Mouse (Mus musculus) left cerebral cortex, adult 8-10 months (tissue): Measurements from ENCODE around the gene Tsen15. TPM values are rescaled to one million over a fixed set of nuclear protein-coding genes. Genes with fewer than 3 reads are reported as not detected.

ENCODE experiments used
- DNase-seq, 2 experiments: peaks; one replicate each; pipeline ENCODE4 v3.0.0; 2022; ENCODE audit warnings: low spot score in 2 of 2
- total RNA-seq, 4 experiments: library from RNA; stranded (reverse); gene quantifications; 2 replicates each; pipeline ENCODE4 v1.2.4; 2022

Gene Tsen15
- 10 to 100 TPM; 31.9 to 36.0 (median 34.4) TPM for total RNA-seq

GRCm38 (mm10) chr1:152386188-152386835 lies at the start of gene Tsen15:
Gene Tsen15 (minus strand): TSS chr1:152386688.
- DNase-seq: peak; percentile 76 to 79

DNA sequence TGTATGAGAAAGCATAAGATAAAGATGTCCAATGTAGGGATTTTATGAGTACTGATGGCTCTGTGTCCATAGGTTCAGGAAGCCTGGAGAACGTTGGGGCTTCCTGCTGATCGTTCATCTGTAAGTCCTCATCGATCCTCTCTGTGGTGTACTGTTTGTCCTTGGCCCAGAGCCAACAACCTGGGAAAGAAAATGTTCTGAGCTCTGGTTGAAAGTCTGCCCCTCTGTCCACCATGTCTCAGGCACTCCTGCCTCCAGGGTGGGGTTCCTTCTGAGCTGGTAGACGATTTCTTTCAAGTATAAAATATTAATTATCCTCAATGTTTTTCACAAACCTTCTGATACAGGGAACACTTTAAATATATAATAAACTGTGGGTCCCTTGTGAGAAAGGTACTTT lies 47.7 kb upstream of the Tsen15 start:
- no peak for DNase-seq

DNA sequence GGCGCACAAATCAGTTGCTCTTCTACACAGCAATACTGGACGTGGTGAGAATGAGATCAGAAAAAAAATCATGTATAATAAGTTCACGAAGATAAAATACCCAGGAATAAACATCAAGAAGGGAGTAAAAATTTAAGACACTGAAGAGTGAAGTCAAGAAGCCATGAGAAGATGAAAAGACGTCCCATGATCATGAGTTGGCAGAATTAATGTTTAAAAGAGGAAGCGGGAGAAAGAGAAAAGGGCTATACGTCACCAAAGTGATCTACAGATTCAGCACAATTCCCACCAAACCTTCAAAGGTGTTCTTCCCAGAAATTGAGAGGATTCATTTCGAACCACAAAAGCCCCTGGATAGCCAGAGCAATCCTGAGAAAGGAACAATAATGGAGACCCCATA lies 43.3 kb upstream of the Tsen15 start:
- no peak for DNase-seq

GRCm38 (mm10) chr1:152427912-152428581 lies 41.6 kb upstream of the Tsen15 start:
- DNase-seq: no peak

- DNase-seq: no peak
Measured at GRCm38 (mm10) chr1:152423052-152423451, 36.6 kb upstream of the Tsen15 start.

- no peak for DNase-seq
Measured at GRCm38 (mm10) chr1:152422295-152422694, 35.8 kb upstream of the Tsen15 start.

GRCm38 (mm10) chr1:152417602-152418001 lies 31.1 kb upstream of the Tsen15 start:
- DNase-seq: no peak

DNA sequence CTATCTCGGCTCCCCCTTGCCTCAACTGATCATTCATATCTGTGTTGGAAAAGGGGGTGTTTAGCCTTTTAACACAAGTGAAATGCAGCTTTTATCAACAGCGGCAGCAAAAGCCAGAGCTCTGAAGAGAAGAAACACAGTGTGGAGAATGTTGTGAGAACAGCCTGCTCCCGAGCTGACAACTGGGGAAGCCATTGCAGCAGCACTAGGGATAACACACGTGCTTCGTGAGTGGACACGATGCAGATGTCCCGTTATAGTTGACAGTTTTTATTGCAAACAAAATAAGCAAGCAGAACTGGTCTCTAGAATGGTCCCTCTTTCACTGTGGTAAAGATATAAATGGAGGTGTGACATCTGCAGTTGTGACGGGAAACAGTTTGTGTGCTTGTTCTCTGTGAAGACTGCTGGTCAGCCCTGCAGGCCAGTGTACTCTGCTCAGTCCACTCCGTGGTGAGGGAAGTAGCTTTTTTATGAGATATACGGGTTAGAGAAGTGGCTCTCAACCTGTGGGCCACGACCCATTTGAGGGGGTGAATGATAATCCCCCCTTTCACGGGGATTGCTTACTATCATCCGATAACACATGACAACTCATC lies 29.9 kb upstream of the Tsen15 start:
- no peak for DNase-seq

DNA sequence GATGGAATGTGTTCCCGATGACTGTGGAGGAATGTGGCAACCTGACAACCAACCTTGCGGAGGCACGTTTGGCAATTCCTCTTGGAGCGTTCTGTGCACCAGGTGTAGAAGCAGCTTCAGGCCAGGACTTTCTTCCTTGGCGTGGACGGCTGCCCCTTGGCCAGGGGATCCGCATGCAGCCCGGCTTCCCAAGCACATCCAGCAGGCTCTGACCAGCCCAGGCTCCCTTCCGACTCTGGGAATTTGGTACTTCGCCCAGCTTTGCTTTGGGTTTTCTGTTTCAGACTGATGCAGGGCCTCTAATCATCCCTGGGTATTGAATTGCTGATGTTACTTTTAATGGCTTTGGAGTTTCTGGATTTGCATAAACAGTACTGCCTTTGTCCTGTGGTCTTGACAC lies 28.0 kb upstream of the Tsen15 start:
- peak in 1 of 2 experiments; percentile 26 for DNase-seq

DNA sequence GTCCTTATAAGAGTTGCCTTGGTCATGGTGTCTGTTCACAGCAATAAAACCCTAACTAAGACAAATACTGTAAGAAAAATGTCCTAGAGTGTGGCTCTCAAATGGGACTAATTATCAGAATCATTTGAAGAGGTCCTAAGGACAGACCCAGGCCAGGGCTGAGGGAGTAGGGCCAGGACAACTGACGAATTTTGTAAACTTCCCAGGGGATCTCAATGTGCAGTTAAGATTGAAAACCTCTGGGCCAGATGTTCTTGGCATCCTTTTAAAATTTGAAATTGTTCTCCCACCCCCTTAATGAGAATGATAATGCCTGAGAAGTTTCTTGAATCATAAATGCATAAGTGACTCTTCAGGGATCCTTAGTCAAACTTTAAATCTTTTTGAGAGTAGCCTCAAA lies 27.5 kb upstream of the Tsen15 start:
- no peak for DNase-seq

- no peak for DNase-seq
Measured at GRCm38 (mm10) chr1:152413116-152413515, 26.6 kb upstream of the Tsen15 start.

GRCm38 (mm10) chr1:152410657-152411056 lies 24.2 kb upstream of the Tsen15 start:
- DNase-seq: peak in 1 of 2 experiments; percentile 41

DNA sequence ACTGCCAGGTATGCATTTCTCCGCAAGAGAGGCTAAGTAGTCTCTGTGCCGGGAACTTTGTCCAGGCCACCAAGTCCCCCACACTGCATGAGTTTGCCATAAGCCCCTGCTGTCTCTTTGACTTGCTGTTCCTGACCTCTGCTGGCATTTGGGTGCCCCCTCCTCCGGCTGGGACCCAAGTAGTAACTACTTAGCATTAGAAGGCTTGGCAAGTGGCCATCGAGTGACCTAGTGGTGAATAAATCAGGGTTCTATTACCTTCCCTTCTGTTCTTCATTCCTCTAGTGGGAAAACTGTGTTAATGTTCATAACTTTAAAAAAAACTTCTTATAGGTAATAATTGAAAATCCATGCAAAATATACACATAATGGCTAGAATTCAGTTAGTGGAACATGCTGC lies 22.9 kb upstream of the Tsen15 start:
- no peak for DNase-seq

- no peak for DNase-seq
Measured at GRCm38 (mm10) chr1:152407021-152407946, 20.8 kb upstream of the Tsen15 start.

- DNase-seq: peak in 1 of 2 experiments; percentile 49
Measured at GRCm38 (mm10) chr1:152400556-152401540, 14.4 kb upstream of the Tsen15 start.

DNA sequence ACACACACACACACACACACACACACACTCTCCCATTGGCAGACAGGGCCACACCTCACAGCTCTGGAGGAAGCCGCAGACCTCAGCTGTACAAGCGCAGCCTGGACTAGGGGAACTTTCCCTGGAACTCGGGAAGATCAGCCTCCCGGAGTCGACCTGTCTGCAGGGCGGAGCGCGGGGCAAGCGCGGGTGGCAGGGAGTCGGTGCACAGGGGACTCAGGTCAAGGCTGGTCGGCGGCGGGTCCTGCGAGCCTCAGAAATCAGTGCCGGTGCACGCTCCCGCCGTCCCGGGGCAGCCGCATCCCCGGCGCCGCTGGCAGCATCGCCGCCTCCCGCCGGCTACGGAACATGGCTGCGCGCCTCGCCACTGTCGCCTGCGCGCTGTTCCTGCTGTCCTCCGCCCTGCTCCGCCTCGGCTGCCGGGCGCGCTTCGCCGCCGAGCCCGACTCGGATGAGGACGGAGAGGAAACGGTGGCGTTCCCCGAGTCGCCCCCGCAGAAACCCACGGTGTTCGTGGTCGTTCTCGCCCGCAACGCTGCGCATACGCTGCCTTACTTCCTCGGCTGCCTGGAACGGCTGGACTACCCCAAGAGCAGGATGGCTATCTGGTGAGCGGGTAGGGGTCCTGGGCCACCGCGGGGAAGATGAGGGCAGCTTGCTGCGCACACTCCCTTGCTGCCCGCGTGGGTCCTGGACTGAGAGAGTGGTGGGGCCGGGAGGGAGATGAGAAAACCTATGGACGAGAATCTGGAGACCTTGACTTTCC lies 13.5 kb upstream of the Tsen15 start, which contains the start of gene Colgalt2:
TSS of gene Colgalt2 (plus strand) at position 41 of the 766 bp plus-strand sequence.
- peak; percentile 18 to 50 for DNase-seq

DNA sequence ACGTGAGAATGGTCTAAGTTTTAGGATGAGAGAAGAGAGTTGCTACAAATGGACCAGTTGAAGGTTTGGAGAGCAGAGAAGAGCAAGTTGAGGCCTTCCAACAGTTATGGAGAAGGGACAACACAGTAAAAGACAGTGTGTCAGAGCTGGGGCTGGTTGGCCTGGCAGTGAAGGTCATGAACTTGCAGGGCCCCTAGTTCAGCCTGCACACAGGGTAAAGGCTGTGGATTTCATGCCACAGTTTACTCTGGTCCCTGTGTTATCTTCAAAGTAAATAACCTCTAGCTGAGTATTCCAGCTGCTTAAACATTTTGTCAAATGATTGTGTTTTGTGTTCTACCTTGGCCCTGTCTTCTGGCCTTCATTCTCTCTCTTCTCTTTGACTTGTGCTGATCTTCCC lies 12.2 kb upstream of the Tsen15 start:
- DNase-seq: no peak

DNA sequence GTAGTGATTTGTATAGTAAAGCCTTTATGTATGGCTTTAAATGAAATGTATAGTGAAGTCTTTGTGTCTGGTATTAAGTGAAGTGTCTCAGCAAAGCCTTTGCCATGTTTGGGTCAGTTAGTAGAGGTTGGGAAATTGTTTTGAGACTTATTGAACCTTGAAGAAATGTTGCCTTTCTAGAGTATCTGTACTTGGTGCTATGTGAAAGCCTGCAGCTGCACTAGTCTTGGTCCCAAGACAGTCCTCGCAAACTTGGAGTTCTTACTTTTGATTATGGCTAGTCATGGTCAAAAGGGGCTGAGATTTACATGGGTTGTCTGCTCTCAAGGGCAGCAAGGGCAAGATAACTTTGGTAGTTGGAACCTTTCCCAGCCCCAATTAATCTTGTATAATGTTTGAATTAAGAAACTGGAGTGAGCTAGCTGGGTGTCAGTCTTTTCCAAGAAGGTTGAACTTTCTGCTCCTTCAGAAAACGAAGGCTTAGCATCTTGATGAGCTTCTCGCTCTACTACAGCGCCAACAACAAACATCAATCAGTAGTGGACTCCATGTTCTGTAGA lies 8.5 kb upstream of the Tsen15 start:
- no peak for DNase-seq

DNA sequence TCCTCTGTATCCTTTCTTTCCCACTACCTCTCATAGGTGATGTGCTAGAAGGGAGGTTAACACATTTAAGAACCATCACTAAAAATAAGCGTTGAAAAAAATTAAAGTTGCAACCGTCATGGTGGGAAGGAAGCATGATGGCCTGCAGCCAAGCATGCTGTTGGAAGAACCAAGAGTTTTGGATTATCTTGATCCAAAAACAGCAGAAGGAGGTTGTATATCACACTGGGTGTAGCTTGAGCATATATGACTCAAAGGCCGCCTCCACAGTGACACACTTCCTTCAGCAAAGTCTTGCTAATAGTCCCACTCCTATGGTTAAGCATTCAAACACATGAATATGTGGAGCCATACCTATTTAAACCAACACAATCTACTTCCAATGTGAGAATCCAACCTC lies 7.6 kb upstream of the Tsen15 start:
- DNase-seq: peak in 1 of 2 experiments; percentile 67
